Mouse (Mus musculus): ENCODE measurements around the gene Dock1.

- TF ChIP-seq HCFC1 (IDR thresholded peaks at IDR 0.05; ENCODE audit: borderline replicate concordance, insufficient read depth, low read length) (no peak), MAFK (IDR thresholded peaks at IDR 0.05; ENCODE audit: insufficient read depth, low read depth, low read length) (no peak)
Observed at GRCm38 (mm10) chr7:135101921-135102320, 431.5 kb downstream of the Dock1 start.

Measured in ES-E14 (cell line).